Mouse (Mus musculus): ENCODE measurements around the gene Slc1a2.
A peak's percentile ranks its signal among the peaks of the same experiment; 100 is the strongest.

Slc1a2 gene

GRCm38 (mm10) chr2:102714320-102714719 is 55.9 kb downstream of the Slc1a2 start:
- no peak for DNase-seq (ENCODE audit: low spot score)

- DNase-seq (ENCODE audit: low spot score) = no peak
Observed at GRCm38 (mm10) chr2:102715754-102716153, 57.3 kb downstream of the Slc1a2 start.

DNA sequence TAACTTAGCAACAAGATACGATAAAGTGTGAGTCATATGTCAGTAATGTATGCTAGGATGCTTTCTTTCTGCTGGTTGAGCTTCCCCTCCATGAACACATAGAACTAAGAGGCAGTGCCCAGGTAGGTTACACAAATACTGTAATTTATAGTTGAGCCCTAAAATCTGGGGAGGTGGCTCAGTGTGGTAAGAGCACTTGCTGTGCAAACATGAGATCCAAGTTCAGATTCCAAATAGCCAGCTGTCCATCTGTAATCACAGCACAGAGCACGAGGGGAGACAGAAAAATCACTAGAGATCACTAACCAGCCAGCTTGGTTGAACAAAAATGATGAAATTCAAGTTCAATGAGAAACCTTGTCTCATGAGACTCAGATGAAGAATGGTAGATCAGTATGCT is 63.4 kb downstream of the Slc1a2 start:
- DNase-seq (ENCODE audit: low spot score) = no peak

GRCm38 (mm10) chr2:102725054-102725453 is 66.6 kb downstream of the Slc1a2 start:
- peak; percentile 16 for DNase-seq (ENCODE audit: low spot score)

- DNase-seq (ENCODE audit: low spot score) = no peak
Observed at GRCm38 (mm10) chr2:102730386-102730785, 71.9 kb downstream of the Slc1a2 start.

DNA sequence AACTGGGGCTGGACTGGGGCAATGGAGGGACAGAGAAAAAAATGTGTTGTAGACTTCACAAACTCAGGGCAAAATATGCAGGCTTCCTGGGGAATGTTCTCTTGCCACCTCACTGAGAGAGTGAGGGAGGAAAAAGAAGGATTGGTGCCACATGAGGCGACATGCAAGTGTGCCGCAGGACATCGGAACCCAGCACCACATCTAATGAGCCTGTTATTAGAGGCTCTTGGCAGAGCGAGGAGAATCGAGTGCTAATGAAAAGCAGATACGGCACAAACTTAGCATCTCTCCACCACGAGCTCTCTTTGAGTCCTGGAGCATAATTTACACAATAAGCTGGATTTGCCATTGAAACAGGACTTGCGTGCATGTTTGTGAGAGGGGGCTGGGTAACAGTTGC is 72.3 kb downstream of the Slc1a2 start:
- no peak for DNase-seq (ENCODE audit: low spot score)

GRCm38 (mm10) chr2:102733128-102733527 is 74.7 kb downstream of the Slc1a2 start:
- DNase-seq (ENCODE audit: low spot score) = no peak

DNA sequence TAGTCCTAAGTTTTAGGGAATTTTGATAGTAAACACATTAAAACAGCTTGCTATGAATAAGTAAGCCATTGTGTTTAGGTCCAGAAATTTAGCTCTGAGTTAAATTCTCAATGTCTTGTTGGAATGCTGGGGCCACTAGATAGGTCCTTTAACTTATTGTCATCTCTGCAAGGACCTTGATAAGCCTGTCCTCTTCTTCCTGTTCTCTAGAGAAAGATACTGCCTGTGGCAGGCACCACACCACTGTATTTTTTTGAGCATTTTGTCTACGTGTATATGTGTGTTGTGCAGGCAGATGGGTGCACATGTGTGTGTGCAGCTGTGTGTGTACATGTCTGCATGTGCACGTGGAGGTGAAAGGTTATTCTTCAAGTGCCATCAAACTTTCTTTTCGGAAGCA is 75.6 kb downstream of the Slc1a2 start:
- no peak for DNase-seq (ENCODE audit: low spot score)

DNA sequence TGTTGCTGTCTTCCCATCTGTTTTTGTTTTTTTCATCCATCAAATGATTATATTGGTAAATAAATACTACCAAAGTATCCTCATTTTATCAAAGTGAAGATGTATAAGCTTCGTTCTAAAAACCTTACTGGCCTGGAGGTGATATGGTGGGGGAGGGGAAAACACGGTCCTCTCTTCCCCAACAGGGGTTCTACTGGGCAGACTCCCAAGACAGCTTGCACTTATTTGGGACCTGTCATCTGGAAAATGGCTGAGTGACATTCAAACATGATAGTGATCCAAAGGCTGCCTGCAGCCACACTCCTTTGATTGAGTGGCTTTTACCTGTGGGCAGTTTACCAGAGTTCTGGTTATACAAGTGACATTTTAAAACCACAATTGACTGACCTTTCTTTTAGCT is 76.6 kb downstream of the Slc1a2 start:
- no peak for DNase-seq (ENCODE audit: low spot score)

GRCm38 (mm10) chr2:102735811-102736210 is 77.4 kb downstream of the Slc1a2 start:
- DNase-seq (ENCODE audit: low spot score) = no peak

GRCm38 (mm10) chr2:102736490-102736889 is 78.0 kb downstream of the Slc1a2 start:
- DNase-seq (ENCODE audit: low spot score) = no peak

DNA sequence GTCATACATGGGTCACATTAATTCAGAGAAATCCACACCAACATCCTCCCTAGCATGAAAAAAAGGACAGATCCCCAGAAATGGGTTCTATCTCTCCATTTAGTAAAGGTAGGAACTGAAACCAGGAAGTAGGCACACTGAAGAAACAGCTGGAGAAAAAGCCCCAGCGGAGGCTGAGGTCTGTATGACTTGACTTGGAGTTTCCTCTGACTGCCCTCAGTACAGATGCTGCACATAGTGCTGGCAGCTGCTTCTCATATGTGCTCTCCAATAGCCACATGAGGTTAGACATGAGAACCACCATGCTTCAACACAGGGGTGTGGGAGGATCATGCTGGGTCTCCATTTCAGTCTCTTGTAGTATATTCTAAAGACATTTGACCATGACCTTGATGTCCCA is 80.4 kb downstream of the Slc1a2 start:
- no peak for DNase-seq (ENCODE audit: low spot score)

- DNase-seq (ENCODE audit: low spot score) = peak; percentile 44
Observed at GRCm38 (mm10) chr2:102742685-102743084, 84.2 kb downstream of the Slc1a2 start.

DNA sequence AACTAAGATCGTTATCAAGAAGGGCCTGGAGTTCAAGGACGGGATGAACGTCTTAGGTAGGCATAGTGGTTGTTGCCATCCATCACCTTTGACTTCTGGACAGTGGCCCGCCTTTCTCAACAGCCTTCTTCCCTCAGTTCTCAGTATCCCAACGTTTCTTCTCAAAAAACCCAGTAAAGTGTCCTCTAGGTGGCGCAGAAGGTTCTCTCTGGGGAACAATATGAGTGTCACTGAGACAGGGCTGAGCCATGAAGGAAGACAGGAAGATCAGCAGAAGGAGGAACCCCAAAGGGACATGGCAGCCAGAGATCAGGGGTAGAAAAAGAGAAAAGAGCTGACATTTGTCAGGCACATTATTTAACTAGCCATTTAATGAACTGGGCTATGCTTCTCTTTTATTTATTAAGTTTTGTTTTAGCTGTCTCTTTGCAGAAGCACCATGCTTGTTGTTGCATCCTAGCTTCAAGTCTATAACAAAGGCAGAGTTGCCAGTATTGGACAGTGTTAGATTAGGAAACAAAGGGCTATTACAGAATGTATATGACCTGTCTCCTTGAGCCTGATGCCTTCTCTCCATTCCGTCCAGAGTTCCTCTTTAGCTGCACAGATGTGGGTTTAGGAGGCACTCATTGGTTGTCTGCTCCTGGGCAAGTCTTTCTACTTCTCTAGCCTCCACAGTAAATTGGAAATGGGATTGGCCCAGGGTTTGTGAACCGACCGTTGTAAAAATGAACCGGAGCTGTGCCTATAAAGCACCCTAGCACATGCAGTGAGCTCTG is 85.6 kb downstream of the Slc1a2 start:
- no peak for DNase-seq (ENCODE audit: low spot score)

DNA sequence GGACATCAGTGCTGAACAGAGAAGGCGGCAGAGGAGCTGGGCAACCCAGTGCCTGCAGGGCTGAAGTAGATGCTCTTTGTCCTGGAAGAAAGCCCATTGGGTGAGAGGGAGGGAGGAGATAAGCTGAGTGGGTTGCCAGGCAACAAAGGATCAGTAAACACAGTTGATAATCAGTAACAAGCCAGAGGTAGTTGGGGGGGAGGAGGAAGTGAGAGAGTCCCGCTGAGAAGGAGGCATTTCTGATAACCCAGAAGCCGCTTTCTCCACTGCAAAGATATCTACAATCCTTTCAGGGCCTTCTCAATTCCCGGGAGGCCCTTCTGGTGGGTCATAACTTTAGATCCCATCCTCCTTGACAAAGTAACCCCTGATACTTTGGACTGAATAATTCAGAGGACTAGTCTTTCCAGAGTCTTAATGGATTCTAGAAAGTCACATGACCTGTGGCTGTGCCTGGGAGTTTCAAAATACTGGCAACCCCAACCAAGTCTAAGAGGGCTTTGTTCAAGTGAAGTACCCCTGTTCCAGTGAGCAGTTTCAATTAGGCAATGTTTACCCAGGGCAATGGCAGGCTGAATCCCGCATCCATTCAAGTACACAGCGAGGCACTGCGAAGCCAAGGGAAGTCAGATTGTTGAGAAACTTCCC is 86.9 kb downstream of the Slc1a2 start:
- DNase-seq (ENCODE audit: low spot score) = no peak

DNA sequence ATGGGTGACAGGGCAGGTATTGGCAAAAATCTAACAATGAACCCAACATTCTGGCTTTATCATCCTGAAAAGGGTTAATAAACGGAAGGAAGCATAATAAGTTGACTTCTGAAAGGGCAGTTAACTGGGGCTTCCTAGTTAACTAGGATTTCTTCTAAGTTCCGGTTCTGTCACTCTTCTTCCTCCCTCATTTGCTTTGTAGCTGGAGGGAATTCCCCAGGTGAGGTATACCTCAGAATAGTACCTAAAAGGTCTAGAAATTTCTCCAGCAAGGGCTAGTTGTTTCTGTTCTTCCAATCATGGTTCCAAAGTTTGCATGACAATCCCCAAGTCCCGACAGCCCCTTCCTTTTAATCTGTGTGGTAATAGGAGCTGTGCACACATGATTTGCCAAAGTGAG is 89.3 kb downstream of the Slc1a2 start:
- DNase-seq (ENCODE audit: low spot score) = no peak

GRCm38 (mm10) chr2:102749926-102750325 is 91.5 kb downstream of the Slc1a2 start:
- no peak for DNase-seq (ENCODE audit: low spot score)

GRCm38 (mm10) chr2:102751846-102752245 is 93.4 kb downstream of the Slc1a2 start:
- DNase-seq (ENCODE audit: low spot score) = no peak

GRCm38 (mm10) chr2:102757241-102757860 is 98.9 kb downstream of the Slc1a2 start:
- DNase-seq (ENCODE audit: low spot score) = no peak

DNA sequence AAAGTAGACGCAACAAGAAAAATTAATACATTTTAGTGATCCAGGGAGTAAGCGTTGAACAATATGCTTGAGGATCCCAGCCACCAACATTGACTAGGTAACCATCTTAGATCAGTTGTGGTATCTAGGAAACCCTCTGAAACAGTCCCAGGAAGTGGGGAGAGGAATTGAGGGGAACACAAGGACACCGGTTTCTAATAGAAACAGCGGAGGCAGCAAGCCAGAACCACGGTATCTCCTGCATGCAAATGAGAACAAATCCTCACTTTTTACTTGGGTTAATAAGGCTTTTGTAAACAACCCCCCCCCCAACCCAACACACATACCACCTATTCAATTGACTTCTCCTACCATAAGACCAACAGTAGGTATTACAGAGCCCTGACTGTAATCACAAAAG is 101.0 kb downstream of the Slc1a2 start:
- DNase-seq (ENCODE audit: low spot score) = no peak

GRCm38 (mm10) chr2:102760284-102761072 is 102.0 kb downstream of the Slc1a2 start:
- no peak for DNase-seq (ENCODE audit: low spot score)

DNA sequence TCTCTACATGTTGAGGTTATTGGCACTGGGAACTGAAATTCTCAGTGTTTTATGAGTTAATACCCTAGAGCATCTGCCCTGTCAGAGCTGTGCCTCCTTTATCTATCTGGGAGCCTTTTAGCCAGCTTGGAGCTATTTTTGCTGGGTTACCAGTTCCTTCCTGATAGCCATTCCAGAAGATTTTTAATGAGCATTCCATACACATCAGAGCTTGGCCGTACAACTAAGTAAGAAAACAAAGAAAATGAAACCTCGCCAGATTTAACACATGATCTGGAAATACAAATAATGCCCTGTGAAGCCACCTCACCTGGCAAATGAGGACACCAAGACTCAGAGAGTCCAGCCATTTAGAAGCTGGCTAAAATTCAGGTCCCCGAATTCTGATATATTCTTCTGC is 104.7 kb downstream of the Slc1a2 start:
- DNase-seq (ENCODE audit: low spot score) = no peak

DNA sequence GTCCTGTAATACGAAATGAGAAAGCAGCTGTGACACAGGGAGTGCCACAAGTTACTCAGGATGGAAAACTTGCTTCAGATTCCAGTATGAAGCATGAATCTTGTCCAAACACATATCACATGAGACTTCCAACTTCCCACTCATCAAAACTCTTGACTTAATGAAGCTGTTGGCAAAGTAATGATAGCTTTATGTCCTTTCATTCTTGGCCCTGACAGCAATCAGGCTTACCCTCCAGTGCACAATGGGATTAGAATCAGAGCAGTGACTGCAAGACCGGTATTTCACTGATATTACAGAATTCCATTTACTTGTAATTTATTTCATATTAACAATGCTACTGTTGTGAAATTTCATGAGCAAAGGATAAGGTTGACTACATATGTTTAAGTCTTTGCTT is 105.5 kb downstream of the Slc1a2 start:
- no peak for DNase-seq (ENCODE audit: low spot score)

All from left cerebral cortex, adult 11 months (tissue).